Mouse (Mus musculus) gastrocnemius, postnatal 25 days (tissue): Measurements from ENCODE around the gene Ldhc. TPM values are rescaled to one million over a fixed set of nuclear protein-coding genes. Genes with fewer than 3 reads are reported as not detected.
"Not testable (repeated sequence)": the region's sequence is repeated elsewhere in the genome, so short reads cannot be mapped to it uniquely, and the experiment has no call there.

Experiments used
- DNase-seq: peaks from one replicate; pipeline ENCODE4 v3.0.0; 2022
- total RNA-seq, 2 experiments: library from RNA; stranded (reverse); gene quantifications; 1 replicate in 1 of 2; 2 replicates in 1 of 2; pipeline ENCODE4 v1.2.3; 2021

Gene Ldhc
- total RNA-seq, 2 experiments from 2014 or later: not detected

DNA sequence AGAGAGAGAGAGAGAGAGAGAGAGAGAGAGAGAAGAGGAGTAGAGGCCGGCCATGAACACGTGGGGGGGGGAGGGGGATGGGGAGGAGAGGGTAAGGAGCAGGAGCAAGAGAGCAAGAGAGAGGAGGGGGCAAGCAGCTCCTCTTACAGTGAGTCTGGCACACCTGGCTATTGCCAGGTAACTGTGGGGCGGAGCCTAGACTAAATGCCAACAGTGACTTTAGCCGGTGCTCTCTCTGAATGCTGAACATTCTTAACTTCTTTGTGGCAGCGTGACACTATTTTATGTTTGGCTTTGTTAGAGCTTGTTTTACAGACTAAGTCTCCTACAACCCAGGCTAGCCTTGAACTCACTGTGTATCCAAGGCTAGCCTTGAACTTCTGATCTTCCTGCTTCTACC lies 18.7 kb upstream of the Ldhc start:
- no peak for DNase-seq

DNA sequence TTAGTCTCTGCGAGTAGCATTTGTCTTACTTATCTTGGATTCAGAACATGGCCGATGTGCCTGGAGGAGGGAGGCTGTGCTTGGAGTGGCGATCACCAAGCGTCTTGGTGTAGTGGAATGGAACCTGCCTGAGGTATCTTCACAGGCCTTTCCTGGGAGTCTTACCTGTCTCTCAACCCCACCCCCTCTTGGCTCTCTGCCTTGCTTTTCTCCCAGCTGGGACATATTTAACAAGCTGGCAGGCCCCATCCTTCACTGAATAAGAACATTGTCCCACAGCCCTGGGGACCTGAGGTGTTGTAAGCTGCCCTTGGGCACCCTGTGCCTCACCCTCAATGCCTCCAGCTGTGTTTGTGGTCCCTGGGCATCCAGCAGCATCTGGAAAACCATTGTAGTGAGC lies 17.4 kb upstream of the Ldhc start:
- no peak for DNase-seq

DNA sequence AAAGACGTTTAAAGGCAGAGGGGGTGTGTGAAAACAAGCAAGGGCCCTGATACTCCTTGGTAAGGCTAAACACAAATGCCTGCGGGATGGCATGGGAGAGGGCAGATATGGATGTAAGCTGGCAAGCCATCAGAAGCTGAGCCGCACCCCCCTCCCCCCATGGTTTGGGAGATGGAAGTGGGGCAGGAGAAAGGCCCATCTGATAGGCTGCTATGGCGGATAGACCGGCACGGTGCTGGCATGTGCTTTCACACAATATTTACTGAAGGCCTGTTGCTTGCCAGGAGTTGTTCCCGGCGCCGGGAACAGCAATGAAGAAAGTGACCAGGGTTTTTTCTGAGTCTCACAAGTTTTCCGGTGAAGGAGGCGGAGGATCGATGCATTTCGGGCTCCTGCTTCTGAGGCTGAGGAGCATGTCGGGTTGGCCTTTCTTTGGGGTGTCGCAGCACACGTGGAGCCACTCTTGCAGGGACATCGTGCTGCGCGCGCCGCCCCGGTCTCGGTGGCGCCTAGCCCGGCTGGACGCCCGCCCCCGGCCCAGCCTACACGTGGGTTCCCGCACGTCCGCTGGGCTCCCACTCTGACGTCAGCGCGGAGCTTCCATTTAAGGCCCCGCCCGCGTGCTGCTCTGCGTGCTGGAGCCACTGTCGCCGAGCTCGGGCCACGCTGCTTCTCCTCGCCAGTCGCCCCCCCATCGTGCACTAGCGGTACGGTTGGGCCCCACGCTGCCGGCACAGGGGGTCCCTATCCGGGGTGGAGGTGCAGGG lies 15.6 kb upstream of the Ldhc start:
- peak; percentile 94 for DNase-seq

DNA sequence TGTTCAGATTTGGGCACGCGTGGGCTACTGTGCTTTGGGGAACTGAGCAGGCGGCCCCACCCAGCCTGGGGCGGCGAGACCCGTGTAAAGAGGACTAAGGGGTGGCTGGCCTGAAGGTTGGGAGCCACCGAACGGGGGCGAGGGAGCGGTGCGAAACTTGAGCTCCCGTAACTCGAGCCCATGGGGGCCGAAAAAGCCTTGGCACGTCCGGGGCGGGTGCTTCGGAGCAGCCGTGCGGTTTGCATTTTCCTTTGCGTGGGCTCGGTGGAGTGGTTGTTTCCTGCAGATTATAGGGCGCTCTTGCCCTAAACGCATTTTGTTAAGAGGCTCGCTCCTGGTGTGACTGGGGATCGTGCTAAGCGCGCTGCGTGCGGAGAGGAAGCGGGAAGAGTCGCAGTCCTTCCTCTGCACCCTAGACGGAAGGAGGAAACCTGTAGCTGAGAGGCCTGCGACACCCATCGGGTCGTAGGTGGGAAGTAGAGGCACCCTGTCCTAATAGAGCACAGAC lies 15.0 kb upstream of the Ldhc start:
- DNase-seq: no peak

DNA sequence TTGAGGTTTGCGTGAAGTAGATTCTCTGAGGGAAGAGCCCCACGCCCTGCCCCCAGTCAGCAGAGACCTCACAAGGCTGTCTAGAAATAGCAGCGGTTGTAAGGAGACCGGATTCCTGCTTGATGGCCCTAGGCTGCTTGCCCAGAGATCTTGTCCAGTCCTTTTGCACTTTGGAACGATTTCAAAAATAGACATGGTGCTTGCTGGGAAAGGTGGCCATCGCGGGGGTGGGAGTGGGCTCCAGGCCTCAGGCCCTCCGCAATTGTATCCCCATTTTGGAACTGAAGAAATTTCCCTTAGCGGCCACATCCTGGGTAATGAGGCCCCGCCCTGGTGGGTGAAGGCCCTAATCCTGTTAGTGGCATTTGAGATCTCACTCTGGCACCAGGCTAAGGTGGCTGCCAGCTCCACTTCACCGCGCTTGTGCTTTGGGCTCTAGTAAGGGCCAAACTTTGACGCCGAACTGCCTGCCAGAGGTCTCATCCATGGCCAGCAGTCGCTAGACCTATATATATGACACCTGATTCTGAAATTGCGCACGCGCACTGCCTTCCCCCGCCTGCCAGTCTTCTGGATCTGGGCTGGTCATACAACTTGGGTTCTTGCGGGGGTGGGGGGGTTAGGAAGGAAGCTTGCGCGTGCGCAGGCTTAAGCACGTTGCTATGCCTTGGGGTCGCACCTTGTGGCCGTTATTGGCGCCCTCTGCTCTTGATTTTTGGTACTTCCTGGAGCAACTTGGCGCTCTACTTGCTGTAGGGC lies 14.3 kb upstream of the Ldhc start:
- DNase-seq: peak; percentile 74

DNA sequence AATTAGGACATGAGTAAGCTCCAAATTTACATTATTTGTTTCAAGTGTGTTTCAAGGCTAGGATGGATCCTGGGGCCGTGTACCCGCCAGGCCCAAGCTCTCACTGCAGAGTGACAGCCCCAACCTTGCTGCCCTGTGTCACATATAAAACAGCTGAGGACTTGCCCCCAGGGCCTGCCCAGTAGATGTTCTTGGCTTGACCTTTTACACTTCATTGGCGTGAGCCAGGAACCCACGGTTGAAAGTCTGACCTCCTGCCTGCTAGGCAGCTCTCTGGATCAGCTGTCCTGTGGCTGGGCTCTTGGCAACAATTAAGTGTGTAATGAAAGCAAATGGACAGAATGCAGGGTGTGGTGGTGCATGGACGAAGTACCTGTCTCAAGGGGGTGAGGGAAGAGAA lies 11.7 kb upstream of the Ldhc start:
- peak; percentile 63 for DNase-seq

DNA sequence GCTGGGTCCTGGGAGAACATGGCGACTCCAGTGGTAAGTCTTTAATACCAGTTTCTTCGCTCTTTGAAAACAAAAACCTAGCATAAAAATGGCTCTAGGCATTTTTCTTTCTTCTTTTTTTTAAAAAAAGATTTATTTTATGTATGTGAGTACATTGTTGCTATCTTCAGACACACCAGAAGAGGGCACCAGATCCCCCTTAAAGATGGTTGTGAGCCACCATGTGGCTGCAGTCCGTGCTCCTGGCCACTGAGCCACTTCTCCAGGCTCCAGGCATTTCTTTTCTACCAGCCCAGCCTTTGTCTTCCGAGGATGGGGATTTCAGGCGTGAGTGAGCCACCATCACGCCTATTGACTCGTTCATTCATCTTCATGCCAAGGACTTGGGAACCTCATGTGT lies 10.0 kb upstream of the Ldhc start:
- DNase-seq: no peak

DNA sequence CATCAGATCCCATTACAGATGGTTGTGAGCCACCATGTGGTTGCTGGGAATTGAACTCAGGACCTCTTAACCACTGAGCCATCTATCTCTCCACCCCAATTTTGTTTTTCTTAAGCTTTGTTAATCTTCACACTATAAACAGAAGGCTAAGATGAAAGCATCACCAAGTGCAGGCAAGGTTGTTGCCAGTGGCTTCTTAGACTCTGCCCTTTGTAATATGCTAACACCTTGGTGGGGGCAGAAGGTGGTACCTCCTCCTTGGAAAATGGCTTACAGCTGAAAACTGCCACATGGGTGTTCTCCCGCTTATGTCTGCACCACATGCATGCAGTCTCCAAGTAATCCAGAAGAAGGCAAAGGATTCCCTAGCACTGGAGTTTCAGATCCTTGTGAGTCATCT lies 8.3 kb upstream of the Ldhc start:
- no peak for DNase-seq

DNA sequence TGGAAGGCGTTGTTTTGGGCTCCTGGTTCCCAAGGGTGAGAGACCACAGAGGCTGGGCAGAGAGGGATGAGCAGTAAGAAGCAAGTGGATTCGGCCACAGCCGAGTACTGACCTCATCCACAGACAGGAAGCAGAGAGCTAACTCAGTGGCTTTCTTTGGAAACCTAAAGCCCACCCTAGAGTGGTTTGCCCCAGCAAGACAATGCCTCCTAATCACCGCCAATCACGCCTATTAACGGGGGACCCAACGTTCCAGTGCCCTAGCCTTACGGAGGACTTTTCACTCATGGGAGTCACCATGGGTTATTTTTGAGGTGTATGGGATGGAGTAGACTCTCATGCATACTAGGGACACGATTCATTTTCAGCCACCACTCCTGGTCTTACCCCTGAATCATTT lies 7.6 kb upstream of the Ldhc start:
- no peak for DNase-seq

DNA sequence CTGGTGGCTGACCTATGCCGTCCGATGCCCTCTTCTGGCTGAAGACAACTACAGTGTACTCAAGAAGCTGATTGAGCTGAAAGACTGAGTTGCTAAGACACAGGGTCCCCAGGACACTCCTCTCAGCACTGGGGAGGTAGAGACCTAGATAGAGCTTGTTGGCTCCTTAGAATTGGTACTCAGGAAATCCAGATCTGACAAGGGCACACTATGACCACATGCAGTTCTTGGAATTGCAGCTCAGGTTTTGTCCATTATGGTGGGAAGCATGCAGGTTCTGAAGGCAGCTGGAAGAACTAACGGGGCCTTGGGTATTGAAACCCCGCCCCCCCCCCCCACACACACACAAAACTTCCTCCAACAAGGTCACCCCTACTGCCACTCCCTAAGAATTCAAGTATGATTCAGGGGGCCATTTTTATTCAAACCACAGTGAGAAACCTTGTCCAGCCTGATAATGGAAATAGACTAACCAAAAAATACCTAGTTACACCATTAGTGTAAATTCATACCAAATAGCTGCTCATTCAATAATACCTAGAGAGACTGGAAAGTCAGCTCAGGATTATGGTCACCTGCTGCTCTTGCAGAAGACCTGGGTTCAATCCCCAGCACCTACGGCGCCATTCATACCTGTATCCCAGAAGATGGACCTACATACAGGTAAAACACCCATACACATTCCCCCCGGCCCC lies 5.0 kb upstream of the Ldhc start:
- no peak for DNase-seq

DNA sequence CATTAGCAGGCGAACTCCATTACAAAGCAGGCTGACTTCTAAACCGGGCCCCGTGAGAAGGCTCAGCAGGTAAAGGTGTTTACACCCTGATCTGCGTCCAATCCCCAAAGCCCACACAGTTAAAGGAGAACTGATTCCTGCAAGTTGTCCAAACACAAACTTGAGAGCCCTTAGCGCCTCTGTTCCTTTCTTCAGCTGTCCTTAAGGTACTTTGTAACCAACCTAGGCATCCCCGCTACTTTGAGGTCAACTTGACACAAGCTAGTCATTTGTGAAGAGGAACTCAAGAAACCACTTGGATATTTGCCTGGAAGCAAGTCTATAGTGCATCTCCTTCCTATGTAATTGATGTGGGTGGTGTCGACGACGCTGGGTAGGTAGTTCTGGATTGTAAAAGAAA lies 3.6 kb upstream of the Ldhc start:
- no peak for DNase-seq

DNA sequence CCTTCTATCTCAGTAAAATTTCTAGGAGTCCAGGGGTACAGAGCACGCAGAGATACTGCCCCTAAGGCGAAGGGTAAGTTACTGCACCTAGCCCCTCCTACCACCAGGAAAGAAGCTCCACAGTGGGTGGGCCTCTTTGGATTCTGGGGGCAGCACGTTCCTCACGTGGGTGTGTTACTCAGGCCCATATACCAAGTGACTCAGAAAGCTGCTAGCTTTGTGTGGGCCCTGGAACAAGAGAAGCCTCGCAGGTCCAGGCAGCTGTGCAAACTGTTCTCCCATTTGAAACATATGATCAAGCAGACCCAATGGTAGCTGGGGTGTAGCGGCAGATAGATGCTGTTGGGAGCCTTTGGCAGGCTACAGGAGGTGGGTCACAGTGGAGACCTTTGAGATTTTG lies 2.0 kb upstream of the Ldhc start:
- DNase-seq: no peak

DNA sequence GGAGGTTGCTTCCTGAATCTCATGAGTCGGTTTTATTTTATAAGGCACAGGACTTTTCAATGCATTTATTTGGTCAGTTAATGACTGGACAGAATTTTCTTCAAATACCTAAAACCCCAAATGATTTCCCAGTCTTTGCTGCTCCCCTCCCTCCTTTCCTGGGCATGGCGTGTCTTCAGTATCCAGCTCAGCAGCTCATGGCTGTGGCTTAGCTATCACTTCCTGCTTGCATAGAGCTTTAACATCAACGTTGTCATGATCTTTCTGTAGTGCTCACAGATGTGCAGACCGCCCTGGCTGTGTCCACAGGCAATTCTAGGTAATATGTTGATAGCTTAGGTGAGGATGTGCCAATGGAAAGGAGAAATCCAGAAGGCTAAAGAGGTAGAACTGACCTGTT lies 11.0 kb downstream of the Ldhc start:
- DNase-seq: no peak

DNA sequence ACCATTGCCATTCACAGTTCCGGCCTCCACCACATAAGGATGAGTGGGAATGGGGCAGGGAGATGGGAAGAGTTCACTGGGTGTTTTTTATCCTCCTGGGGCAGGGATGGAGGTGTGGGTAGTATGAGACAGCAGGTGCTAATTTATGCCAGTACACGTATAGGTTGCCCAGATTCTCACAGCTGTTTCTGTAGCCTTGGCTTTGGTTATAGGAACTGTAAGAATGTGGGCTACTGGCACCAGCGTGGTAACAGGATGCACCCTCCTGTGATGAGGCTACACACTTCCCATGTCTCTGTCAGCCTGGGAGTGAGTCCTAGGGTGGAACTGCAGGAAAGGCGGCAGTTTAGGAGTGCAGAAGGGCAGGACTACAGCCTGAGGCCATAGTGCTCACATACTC lies 15.8 kb downstream of the Ldhc start:
- no peak for DNase-seq

DNA sequence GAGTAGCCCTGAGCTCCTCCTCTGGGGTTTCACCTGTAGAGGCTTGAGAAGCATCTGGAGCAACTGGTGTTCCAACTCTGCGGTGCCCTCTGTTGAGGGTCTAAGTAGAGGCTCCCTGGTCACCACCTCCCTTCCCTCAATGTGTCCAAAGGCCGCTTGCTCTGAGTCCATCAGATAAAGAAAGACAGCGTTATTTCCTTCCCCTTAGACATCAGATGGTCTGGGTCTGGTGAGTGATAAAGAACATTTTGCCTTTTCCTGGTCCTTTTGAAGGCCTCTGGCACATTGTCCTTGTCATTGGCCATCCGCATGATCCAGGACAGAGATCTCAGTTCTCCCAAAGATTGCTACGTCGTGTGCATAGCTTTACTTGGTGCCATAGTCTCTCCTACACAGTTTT lies 16.3 kb downstream of the Ldhc start:
- no peak for DNase-seq

DNA sequence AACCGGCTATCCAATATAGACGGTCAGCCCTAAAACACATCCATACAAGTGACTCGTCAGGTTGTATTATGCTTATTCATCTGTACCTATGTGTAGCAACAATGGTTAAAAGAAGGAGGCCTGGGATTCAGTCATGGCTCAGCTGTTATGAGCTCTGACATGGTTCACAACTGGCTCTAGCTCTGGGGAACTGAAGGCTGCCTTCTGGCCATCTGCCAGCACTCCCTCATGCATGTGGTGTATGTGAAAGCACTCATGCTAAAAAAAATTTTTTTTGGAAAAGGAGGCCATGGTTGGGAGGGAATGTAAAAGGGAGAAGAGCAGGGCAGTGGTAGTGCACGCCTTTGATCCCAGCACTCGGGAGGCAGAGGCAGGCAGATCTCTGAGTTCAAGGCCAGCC lies 18.8 kb downstream of the Ldhc start:
- no peak for DNase-seq

DNA sequence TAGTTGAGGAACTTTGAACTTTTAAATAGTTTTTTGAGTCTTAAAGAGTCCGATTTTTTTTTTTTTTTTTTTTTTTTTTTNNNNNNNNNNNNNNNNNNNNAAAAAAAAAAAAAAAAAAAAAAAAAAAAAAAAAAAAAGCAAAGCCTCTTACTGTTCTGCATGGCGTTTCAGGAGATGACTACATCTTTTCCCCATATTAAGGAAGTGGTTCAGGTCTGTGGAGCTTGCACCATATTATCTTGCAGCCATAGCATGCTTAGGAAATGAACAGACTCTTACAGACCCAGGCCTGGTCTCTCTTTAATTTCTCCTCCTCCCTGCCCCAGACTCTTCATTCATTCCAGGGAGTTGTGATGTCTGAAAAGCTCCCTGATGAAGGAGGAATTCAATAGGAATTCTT lies 20.0 kb downstream of the Ldhc start:
- no peak for DNase-seq

DNA sequence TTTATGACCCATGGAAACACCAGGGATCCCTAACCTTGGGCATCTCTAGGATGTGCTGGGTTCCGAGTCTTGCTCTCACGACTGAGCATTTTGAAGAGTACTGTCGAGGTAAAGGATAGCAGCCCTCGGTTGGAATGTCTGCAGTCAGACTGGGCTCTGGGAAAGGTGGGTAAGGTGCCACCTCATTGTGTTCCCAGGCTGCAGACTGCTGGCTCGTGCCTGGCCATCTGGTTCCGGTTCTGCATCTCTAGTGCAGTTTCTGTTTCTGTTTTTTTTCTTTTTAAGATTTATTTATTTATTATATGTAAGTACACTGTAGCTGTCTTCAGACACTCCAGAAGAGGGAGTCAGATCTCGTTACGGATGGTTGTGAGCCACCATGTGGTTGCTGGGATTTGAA lies 20.9 kb downstream of the Ldhc start:
- DNase-seq: not testable (repeated sequence)

DNA sequence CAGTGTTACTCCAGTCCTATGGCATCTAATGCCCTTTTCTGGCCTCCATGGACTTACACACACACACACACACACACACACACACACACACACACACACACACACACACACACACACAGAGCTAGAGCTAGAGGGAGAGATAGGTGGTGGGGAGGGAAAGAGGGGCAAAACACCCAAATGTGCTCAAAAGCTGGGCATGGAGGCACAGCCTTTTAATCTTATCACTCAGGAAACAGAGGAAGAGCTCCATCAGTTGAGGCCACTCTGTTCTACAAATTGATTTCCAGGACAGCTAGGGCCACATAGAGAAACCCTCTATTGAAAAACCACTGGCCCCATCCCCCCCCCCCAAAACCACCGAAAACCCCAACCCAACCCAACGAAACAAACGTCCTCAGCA lies 22.3 kb downstream of the Ldhc start:
- DNase-seq: no peak

DNA sequence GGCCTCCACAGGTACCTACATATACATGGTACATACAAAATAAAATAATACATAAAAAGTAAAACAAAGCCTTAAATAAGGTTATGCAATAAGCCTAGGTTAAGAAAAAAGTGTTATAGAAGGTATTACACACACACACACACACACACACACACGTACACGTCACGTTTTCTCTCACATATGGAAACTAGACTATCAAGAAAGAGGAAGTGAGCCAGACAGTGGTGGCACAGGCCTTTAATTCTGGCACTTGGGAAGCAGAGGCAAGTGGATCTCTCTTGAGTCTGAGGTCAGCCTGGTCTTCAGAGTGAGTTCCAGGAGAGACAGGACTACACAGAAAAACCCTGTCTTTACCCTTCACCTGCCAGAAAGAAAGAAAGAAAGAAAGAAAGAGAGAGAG lies 34.5 kb downstream of the Ldhc start:
- DNase-seq: no peak

DNA sequence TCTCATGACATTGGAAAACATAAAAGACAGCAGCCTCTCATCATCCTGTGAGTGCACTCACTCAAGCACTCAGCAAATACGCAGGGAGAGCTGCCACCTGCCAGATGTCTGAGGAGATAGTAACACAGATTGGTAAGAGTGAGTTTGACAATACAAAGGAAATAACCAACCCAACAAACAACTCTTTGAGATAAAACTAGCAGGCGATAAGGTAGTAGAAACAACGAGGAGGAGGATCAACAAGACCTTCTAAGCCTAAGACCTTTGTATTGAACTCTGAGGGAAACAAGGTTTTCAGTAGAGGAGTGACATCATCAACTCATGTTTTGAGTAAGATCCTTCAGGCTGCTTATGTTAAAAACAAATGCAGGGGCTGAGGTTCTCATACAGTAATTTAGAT lies 38.3 kb downstream of the Ldhc start:
- no peak for DNase-seq

DNA sequence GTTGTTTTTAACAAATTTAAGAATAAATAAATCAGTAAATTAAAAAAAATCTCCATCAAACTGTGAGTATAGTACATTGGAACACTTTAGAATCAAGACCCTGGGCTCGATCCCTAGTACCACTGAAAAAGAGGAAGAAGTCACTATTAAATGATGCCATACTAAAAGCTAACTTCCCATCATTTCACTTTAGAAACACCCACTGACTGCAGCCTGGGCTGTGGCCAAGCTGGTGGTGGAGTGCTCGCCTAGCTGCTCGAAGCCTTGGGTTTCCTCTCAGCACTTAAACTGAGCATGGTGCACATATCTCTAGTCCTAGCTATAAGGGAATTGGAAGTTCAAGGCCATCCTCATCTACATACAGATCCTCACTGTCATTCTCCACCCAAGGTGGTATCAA lies 50.2 kb downstream of the Ldhc start:
- no peak for DNase-seq

DNA sequence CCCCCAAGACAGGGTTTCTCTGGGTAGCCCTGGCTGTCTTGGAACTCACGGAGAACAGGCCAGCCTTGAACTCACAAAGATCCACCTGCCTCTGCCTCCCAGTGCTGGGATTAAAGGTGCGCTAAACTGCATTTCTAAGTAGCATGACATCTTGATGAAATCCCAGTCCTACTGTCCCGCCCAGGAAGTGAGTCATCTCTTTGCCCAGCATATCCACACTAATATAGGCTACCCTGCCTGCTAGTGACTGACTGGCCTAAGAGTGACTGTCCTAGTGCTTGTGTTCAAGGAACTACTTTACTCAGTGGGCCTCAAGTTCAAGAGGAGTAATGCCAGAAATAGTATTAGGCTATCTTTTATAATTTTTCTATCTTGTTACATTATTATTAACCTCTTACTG lies 55.4 kb downstream of the Ldhc start:
- no peak for DNase-seq
